Mouse (Mus musculus) T-helper 17 cell (primary cell): ENCODE measurements at regions not wholly inside any gene's neighbourhood (a gene's known extent, or its start where the extent isn't known, plus 50 kb on each side); places are given as distances from the start of the nearest gene placed in this dataset.

Experiments
- in situ Hi-C, 2 experiments: fragments of 300-600 bp; cut with MboI, MseI; formaldehyde crosslinking; loops; 1 replicate in 1 of 2; 2 replicates in 1 of 2; pipeline ENCODE4 v1.15.1; 2025; ENCODE audit warnings: high pct_unique_total_duplicates in 2 of 2

DNA sequence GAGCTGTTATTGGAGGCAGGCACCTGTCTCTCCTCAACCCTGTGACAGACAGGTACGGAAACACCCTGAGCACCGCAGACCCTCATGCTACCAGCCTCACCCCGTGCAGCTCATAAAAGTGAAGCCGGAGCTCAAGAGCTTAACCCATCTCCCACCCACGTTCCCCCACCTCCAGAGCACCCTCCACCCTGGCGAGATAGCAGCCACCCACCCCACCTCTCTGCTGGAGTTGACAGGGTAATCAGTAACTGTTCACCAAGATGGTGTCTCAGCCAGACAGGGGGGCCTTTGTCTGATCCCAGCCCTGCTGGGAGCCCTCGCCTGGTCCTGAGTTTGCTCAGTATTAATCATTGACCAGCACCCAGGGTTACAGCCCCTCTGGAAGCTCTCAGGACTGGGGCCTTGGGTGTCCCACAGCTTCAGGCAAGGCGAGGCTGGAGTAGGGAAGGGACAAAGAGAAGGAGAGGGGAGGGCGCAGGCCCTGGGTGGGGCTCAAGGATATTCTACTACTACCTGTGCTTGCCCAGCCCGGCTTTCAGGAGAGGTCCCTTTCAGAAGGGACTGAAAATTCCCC lies 151.3 kb upstream of the Haao start:
- in situ Hi-C loops: loop anchor here in 1 of 2 experiments (25.0 kb wide), 1 partner anchor 388 kb away; no protein-coding TSS in a partner anchor

DNA sequence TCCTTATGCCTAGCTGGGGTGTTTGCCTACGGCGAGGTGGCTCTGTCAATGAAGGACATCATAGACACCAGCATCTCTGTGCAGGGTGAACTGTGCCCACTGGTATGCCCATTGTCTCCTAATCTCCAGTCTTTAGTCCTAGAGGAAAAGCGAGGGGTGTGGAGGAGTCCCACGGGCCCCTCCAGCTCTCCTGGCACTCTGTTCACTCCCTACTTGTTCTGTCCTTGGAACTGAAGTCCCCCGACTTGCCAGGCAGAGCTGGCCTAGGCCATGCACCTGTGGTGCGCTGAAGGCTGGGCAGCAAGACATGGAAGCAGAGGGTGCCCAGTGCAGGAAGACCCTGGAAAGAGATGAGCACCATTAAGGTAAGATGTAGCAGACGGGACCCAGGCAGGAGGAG lies 150.6 kb upstream of the Haao start:
- in situ Hi-C loops: loop anchor here in 1 of 2 experiments (25.0 kb wide), 1 partner anchor 389 kb away; no protein-coding TSS in a partner anchor

DNA sequence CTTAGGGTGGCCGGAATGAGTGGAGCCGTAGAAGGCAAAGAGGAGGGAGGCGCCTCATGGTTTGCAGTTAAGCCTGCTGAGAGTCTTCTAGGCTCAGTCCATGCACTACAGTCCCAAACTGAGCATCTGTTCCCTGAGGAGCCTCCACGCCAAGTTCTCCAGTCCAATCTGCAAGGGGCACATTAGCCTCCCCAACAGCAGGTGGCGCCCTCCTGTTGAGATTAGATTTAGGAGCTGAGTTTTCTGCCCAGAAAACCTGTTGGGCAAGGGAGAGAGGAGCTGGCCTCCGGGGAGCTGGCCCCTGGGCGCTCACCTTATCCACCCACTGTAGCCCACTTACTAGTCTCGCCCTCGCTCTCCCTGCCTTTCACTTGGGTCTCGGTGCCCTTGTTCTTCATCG lies 150.0 kb upstream of the Haao start:
- in situ Hi-C loops: loop anchor here in 1 of 2 experiments (25.0 kb wide), 1 partner anchor 390 kb away; no protein-coding TSS in a partner anchor

DNA sequence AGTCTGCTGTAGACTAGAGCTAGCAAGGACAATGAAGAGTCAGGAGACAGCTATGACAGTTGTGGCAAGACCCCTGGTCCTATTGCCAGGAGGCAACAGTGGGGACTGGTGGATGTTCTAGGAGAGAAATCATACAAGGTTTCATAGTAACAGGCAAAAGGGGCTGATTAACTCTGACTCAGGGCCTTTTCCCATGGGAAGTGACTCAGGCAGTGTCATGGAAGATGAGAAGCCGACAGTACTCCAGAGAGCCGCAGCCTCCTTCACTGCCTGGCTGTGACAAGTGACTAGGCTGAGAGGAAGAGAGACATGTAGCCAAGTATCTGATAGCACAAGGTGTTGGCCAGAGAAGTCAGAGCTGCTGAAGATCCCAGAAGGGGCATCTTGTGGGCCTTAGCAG lies 145.3 kb upstream of the Haao start:
- in situ Hi-C loops: loop anchor here in 1 of 2 experiments (25.0 kb wide), 1 partner anchor 394 kb away; no protein-coding TSS in a partner anchor

DNA sequence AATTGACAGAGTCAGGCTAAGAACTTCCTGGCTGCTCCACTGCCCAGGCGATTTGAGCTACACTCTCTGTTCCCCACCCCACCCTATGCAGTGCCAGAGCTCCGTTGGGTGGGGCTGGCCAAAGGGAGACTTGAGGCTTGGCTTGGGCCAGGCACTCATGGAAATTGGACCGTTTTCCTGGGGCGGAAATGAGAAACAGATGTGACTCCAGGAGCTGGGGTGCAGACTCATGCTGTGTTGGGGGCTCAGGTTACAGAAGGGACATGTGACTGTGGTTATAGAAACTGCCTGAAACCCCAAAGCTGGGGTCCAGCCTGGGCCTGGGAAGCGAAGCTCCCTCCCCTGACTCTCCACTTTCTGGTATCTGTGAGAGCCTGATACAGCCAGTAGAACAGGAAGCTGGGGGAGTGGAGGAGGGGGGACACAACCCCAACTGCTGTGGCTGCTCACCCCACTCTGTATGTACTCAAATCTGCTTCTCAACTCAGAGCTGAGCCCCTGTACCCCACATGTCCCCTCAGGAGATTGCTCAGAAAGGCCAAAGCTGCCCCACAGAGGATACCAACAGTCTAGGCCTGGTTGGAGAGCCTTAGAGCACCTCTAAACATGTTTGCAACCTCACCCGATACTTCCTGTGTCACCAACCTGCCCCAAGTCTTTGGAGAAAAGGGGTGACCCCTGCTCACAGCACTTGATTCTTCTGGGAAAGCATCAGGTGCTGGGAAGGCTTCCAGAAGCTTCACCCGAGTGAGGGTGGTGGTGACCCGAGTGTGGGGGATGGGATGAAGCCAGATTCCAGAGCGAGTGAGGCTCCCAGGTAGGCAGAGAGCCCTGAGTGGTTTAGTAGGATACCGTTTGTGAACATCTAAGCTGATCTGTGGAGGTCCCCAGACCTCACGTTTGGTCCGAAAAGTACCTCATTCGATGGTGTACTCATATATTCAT lies 142.9 kb upstream of the Haao start:
- in situ Hi-C loops: loop anchor here in 1 of 2 experiments (25.0 kb wide), 1 partner anchor 397 kb away; no protein-coding TSS in a partner anchor

DNA sequence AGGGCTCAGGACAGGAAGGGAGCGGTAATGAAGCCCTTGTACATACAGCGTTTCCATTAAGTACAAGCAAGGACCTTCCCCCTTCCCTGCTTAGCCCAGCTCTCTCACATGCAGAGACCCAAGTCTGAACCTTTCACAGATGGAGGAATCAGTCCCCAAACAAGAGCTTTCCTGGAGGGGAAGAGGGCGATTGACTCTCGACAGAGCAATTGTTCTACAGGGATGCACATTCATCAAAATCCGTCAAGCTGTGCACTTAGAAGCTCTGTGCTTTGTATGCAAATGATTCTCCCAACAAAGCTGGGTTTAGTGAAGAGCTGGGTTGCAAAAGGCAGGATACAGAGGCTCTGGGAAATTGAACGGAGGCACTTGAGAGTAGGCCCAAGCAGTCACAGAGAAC lies 141.1 kb upstream of the Haao start:
- in situ Hi-C loops: loop anchor here in 1 of 2 experiments (25.0 kb wide), 1 partner anchor 398 kb away; no protein-coding TSS in a partner anchor

DNA sequence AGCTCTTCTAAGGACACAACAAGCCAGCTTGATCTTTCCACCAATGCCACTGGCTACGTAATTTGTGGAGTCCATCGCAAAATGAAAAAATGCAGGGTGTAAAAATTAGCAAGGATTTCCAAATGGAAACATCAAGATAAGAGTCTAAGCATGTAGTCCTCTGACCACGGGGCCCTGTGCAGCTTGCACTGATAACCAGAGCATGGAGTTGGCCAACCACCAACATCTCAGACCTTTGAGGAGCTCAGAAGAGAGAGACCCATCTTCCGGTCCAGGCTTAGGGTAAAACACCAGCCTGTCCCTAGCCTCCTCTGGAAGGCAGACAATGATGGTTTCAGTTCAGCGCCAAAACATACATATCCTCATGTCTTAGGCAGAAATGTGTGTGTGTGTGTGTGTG lies 140.4 kb upstream of the Haao start:
- in situ Hi-C loops: loop anchor here in 1 of 2 experiments (25.0 kb wide), 1 partner anchor 399 kb away; no protein-coding TSS in a partner anchor

DNA sequence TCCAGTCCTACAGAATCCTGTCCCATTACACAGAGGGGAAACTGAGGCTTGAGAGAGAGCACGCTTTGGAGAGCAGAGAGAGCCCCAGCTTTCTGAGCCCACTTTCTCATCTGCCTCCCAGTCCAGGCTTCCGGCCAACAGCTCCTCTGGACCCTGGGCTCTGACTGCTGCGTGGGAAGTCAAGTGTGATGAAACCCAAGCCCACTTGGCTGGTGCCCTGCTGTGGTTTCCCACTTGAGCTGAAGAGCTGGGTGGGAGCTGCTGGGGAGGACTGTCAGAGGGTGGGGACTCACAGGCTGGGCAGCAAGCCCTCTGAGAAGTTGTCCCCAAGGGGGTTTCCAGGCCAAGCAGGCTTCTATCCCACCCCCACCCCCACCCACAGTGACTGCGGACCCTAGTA lies 139.9 kb upstream of the Haao start:
- in situ Hi-C loops: loop anchor here in 1 of 2 experiments (25.0 kb wide), 1 partner anchor 400 kb away; no protein-coding TSS in a partner anchor

DNA sequence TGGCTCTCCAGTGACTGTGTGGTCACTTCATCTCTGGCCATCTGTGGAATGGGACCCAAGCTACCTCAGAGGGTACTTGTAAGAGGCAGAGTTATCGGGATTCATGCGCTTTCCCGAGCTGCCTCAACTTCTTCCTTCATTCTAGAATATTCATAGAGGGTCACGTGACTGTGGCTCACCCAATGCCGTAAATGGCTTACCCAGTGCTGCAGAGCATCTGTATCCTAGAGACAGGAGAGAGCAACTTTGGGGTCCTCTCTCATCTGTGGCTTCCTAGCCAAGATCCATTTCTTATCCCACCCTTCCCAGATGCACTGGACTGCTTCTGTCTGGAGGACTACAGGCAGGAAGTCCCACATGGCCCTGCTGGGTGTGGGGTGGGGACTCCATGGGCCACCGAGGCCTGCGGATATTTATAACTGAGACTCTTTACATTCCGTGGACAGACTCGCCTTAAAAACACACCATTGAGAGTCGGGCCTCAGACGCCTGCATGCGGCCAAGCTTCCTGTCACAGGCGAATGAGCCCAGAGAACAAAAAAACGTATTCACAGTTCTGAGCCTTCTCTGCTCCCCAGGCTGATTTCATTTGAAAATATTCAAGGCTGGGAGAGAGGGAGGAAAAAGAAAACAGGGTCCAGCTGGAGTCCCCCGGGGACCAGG lies 138.3 kb upstream of the Haao start:
- in situ Hi-C loops: loop anchor here in 1 of 2 experiments (25.0 kb wide), 1 partner anchor 401 kb away; no protein-coding TSS in a partner anchor

DNA sequence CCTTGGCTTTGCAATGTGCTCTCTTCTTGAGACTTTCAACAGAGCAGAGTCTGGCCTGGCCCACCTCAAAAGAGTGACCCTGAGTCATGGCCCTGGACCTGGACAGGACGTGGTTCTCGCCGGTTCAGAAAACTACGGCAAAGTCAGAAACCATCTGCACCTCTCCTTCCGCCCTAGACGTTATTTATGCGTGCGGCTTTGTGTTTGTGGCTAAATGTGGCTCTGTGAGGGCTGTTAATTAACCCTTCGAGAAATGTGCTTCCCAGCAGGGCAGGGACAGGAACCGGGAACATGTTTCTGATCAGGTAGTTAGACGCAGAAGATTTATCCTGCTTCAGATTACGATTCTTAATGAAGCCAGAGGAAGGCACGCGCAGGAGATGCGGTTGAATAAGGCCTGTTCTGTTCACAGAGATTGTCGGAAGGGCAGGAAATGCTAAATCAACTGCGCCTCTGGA lies 137.6 kb upstream of the Haao start:
- in situ Hi-C loops: loop anchor here in 1 of 2 experiments (25.0 kb wide), 1 partner anchor 402 kb away; no protein-coding TSS in a partner anchor

DNA sequence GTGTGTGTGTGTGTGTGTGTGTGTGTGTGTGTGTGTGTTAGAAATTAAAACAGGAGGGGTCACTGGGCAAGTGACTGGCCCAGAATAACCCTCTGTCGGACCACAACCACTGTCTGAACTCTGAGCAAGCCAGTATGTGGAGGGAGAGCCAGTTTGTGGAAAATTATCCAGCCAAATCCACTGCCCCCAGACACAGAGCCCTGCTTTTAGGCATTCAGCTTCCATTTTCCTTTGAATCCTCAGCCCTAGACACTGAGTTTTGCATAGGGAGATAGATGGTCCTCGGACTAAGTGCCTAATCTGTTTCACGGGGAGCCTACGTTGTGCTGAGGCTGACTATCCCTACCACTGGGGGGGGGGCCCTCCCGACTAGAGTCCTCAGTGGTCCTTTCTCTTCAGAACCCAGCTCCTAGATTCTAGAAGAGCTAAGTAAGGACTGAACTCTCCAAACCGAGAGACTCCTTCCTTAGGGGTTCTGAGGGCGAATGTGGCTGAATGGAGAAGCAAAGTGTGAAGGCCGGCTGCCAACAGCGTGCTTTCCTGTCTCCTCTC lies 136.2 kb upstream of the Haao start:
- in situ Hi-C loops: loop anchor here in 1 of 2 experiments (25.0 kb wide), 1 partner anchor 403 kb away; no protein-coding TSS in a partner anchor

DNA sequence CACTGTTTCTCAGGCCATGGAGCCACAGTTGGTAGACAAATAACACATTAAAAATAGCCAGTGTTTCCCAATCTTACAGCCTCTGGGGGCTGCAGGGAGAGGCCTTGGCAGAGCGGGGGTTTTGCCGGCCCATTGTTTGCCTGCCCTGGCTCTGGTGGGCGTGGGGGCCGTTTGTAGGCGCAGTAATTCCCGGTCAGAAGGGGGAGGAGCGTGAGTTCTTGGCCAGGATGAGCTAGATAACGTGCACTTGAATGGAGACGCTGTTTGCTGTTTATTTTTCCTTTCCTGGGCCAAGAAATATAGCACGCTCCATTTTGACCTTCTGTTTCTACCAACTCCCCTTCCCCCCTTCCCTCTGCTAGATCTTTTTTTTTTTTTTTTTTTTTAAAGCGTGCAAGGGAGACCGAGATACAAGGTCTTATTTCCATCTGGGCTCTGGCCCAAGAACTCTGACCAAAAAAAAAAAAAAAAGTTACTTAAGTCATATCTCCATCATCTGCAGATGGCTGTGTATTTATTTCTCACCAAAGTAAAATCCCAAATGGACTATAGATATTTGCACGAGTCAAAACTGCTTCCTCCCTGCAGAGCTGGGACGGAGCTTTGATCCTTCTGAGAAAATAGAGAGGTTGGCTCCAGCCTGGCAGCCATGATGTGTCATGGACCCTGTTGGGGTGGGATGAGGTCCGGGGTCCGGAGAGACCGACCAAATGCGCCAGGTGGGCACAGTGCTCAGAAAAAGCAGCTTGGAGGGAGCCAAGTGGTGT lies 135.5 kb upstream of the Haao start:
- in situ Hi-C loops: loop anchor here in 1 of 2 experiments (25.0 kb wide), 1 partner anchor 404 kb away; no protein-coding TSS in a partner anchor

DNA sequence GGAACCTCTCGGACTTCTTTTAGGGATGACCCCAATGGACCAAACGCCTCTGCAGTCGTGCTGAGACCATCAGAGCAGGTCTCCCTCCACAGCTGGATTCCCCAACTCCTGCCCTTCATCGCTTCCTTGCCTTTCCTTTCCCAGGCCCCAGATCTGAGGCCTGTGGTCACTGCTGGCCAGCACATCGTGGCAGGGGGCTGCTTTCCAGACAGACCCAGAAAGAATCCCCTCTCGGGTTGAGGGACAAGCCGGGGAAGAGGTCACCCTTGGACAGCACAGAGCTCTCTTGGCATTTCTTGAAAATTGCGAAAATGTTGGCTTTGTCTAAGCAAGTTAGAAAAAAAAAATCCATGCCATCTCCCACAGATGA lies 134.9 kb upstream of the Haao start:
- in situ Hi-C loops: loop anchor here in 1 of 2 experiments (25.0 kb wide), 1 partner anchor 405 kb away; no protein-coding TSS in a partner anchor

DNA sequence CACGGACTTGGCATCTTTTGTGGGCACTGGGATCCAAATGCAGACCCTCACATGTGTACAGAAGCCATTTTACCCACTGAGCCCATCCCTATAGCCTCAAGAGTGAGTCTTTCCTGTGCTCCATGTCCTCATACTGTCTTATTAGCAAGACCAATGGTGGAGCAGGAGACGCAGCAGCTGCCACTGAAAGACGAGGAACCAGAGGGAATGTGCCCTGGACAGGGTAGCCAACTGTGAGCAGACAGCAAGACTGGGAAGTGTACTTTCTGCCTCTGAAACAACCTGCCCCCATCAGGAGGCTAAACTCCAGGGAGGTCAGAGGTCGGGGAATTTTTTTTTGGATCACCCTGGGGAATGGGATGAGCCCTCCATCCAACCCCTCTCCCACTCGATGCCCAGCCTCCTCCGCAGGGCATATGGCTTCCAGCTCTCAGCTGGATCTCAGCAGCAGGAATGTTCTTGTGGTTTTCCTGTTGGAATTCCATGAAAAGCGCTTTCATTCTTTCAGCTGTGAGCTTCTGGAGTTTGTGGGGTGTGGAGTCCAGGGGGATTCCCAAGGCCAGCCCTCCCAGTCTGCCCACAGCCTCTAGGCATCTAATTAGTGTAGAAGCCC lies 131.2 kb upstream of the Haao start:
- in situ Hi-C loops: loop anchor here (5.0 to 25.0 kb wide), 3 partner anchors 213 to 408 kb away; no protein-coding TSS in a partner anchor

DNA sequence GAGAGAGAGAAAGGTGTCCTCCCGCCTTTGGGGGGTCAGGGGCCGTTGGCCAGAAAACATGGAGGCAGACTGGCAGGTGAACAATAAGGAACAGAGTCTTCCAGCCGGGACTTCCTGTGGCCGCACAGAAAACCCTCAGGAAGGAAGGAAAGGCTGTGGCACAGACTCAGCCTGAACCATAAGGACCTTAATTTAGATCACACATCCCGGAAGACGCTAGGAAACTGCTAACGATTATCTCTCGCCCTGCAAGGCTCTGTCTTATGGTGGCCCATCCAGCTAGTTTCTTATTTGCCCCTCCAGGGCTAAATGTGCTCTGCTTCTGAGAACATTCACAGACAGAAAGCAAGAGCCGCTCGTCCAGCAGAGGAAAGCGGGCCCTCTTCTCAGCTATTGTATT lies 130.0 kb upstream of the Haao start:
- in situ Hi-C loops: loop anchor here (5.0 to 25.0 kb wide), 3 partner anchors 215 to 410 kb away; no protein-coding TSS in a partner anchor

DNA sequence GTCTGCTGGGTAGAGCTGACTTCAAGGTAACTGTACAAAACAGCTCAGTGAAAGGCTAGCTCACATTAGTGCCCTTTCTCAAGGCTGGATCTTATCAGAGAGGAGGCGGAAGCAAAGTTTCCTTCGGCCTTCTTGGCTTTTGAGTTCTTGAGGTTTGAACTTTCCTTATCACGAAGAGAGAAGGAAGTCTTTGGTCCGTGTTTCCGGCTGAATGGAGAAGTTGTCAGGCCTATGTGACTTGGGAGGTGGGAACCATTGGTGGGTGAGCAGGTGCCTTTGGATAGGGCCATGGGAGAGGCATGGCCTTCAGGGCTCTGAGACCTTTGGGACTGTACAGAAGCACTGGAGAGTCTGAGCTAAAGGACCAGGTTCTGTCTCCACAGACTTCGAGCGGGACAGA lies 128.1 kb upstream of the Haao start:
- in situ Hi-C loops: loop anchor here (5.0 to 25.0 kb wide), 3 partner anchors 216 to 411 kb away; no protein-coding TSS in a partner anchor

DNA sequence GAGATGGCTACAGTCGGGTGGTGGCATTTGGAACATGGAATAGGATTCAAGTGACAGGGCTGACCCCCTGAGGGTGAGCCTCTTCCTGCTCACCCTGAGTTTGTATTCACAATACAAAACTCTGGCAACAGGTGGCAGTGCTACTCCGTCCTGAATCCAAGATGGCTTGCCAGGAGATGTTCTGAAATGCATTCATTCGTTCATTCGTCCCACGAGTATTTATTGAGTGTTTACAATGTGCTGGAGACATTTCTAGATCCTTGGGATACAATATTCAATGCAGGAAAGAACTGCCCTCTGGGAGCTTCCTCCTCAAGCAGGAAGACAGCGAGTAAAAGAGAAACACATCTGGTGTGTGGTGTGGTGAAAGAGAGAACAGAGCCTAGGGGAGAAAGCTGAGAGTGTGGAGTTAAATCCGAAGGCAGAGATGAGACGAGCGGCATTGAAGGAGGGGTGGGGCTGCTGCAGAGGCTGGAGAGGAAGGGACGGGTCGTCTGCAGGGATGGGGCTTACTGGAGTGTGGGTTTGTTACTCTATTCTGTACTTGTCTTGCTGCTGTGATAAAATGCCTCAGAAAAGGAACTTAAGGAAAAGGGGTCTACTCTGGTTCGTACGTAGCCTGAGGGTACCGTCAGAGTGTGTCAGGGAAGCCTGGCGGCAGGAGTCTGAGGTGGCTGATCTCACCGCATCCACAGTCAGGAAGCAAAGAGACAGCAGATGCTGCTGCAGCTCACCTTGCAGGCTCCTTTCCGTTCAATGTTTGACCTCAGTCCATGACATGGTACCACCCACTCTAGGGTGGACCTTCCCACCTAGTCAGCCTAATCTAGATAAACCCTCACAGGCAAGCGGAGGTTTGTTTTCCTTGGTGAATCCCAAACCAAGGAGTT lies 125.9 kb upstream of the Haao start:
- in situ Hi-C loops: loop anchor here in 1 of 2 experiments (5.0 kb wide), 1 partner anchor 101 kb away; no protein-coding TSS in a partner anchor

DNA sequence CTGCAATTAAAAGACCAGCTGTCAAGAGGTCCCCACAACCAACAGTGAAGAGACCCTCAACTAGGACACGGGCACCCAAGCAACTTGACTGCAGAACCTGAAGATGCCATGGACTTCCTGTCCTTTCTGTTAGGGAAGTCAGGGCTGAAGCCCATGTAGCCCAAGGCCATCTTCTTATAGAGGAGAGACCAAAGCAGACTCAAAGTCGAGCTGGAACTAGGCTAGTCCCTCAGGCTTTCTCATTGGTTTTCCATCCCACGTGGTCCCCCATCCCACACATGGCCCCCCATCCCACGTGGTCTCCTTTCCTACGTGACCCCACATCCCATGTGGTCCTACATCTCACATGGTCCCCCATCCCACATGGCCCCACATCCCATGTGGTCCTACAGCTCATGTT lies 125.1 kb upstream of the Haao start:
- in situ Hi-C loops: loop anchor here in 1 of 2 experiments (5.0 kb wide), 1 partner anchor 101 kb away; no protein-coding TSS in a partner anchor
